Mouse (Mus musculus): ENCODE measurements around the gene Tfip11. TPM values are rescaled to one million over a fixed set of nuclear protein-coding genes. Genes with fewer than 3 reads are reported as not detected.

Gene Tfip11
- polyA plus RNA-seq, 1 experiment from 2014 or later, result 29.9 TPM

DNA sequence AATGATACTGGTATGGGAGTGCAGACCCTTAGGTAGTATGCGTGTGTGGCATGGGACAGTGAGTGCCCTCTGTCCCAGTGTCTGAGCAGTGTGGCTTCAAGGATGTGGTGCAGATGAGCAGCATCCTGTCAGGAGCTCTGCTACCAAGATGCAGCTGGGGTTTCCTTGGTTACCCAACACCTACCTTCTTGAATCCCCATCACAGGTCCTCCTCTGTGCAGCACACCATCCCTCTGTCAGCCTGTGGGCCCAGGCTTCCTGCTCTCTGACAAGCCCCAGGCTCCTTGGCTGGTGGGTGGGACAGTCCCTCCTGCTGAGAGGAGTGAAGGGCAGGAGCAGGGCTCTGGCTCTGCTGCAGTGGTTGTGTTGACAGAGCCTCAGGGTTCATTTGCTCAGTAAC is 51.2 kb downstream of the Tfip11 start:
- H3K9ac ChIP-seq, result no peak overlapping the region
- no peak overlapping the region for H3K4me2 ChIP-seq
- no peaks in the 10 kb centered on the region for H3K9me3 ChIP-seq (replicated peaks)
- 83% methylated on average over 1 of the region's 1 CpGs for WGBS
- H3K27me3 ChIP-seq, result no peaks in the 10 kb centered on the region
- no peak overlapping the region; the same call in 1 of the 2 replicates for H3K27ac ChIP-seq
- H3K36me3 ChIP-seq (ENCODE audit: poor library complexity, severe bottlenecking), result peaks cover 73% of the 10 kb centered on the region
- no peak overlapping the region for H3K4me3 ChIP-seq
- peaks cover 15% of the 10 kb centered on the region for H3K4me1 ChIP-seq
- no peak for ATAC-seq

DNA sequence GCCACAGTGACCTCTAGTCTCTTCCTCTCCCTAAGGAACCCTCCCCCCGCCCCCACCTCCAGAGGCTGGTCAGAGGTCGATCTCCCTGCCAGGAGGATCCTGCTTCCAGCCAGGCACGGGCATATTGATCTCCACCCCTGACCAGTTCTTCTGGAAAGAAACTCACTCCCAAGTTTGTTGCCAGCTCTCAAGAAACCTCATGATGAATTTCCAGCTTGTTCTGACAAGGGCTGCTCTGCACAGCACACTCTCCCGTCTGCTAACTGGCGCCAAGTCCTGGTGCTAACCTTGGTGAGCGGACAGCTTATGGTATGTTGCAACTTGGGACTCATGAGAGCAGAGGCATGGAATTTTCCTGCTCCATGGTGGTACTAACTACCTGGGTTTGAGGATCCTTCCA is 52.6 kb downstream of the Tfip11 start:
- no peak overlapping the region for H3K4me2 ChIP-seq
- peaks cover 10% of the 10 kb centered on the region for H3K4me1 ChIP-seq
- 87% methylated on average over 6 of the region's 6 CpGs for WGBS
- peaks cover 68% of the 10 kb centered on the region for H3K36me3 ChIP-seq (ENCODE audit: poor library complexity, severe bottlenecking)
- H3K27ac ChIP-seq, result no peak overlapping the region
- H3K4me3 ChIP-seq, result no peak overlapping the region
- no peak for ATAC-seq
- no peak overlapping the region for H3K9ac ChIP-seq
- H3K9me3 ChIP-seq (replicated peaks), result no peaks in the 10 kb centered on the region
- H3K27me3 ChIP-seq, result no peaks in the 10 kb centered on the region

DNA sequence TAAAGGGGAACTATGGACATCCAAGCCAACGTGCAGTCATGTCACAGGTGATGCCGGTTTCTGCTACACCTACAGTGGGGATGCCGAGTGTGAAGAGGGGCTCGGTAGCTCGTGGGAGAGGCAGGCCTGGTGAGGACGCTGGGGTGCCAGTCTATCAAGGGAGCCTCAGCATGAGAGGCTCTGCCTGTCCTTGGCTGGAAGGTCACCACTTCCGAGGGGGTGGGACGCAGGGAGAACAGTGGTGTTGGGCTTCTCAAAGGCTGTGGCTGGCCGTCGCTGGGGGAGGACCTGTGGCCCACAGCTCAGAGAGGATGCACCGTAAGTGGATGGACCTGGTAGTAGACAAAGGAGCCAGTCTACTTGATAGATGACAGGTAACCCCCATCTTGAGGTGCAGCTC is 55.0 kb downstream of the Tfip11 start:
- WGBS, result 87% methylated on average over 11 of the region's 11 CpGs

DNA sequence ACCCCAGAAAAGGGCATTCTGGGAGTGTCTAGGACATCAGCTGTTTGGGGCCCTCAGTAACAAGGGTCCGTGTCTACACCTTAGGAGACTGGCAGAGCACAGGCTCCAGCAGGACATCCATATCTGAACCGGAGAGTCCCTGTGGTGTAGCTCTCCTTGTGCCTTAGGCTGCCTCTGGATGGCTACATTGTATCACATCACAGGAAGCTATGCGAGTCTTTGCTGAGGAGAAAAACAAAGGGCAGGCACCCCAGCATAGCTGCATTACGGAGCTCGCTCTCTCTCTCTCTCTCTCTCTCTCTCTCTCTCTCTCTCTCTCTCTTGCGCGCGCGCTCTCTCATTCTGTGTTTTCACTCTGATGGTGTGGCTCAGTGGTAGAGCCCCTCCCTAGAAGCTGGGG is 55.9 kb downstream of the Tfip11 start:
- ATAC-seq, result no peak; the same call in 1 of the 2 replicates
- Histone ChIP-seq H3K4me3 (no peak overlapping the region), H3K9ac (no peak overlapping the region), H3K4me2 (no peak overlapping the region), H3K27me3 (no peaks in the 10 kb centered on the region), H3K4me1 (peaks cover 10% of the 10 kb centered on the region), H3K36me3 (ENCODE audit: poor library complexity, severe bottlenecking) (peaks cover 73% of the 10 kb centered on the region), H3K9me3 (replicated peaks) (no peaks in the 10 kb centered on the region), H3K27ac (peak overlapping the region; percentile 63)
- 58% methylated on average over 9 of the region's 9 CpGs for WGBS

More for the DNA sequence above, 55.0 kb downstream of the Tfip11 start:
- Histone ChIP-seq H3K4me1 (peaks cover 10% of the 10 kb centered on the region), H3K36me3 (ENCODE audit: poor library complexity, severe bottlenecking) (peaks cover 65% of the 10 kb centered on the region), H3K9me3 (replicated peaks) (no peaks in the 10 kb centered on the region), H3K27me3 (no peaks in the 10 kb centered on the region), H3K27ac (no peak overlapping the region), H3K4me3 (no peak overlapping the region), H3K9ac (no peak overlapping the region), H3K4me2 (no peak overlapping the region)
- no peak for ATAC-seq

GRCm38 (mm10) chr5:112382641-112383330 is 56.6 kb downstream of the Tfip11 start:
- peaks cover 10% of the 10 kb centered on the region for H3K4me1 ChIP-seq
- H3K27ac ChIP-seq, result peak overlapping the region; percentile 63
- no peaks in the 10 kb centered on the region for H3K27me3 ChIP-seq
- no peak overlapping the region for H3K9ac ChIP-seq
- ATAC-seq, result no peak
- no peak overlapping the region for H3K4me3 ChIP-seq
- H3K4me2 ChIP-seq, result no peak overlapping the region
- H3K9me3 ChIP-seq (replicated peaks), result no peaks in the 10 kb centered on the region
- H3K36me3 ChIP-seq (ENCODE audit: poor library complexity, severe bottlenecking), result peaks cover 74% of the 10 kb centered on the region
- 74% methylated on average over 17 of the region's 17 CpGs for WGBS

GRCm38 (mm10) chr5:112384805-112385472 is 58.8 kb downstream of the Tfip11 start:
- H3K4me2 ChIP-seq, result no peak overlapping the region
- H3K9ac ChIP-seq, result no peak overlapping the region
- no peak overlapping the region for H3K4me3 ChIP-seq
- H3K9me3 ChIP-seq (replicated peaks), result no peaks in the 10 kb centered on the region
- peaks cover 22% of the 10 kb centered on the region for H3K4me1 ChIP-seq
- ATAC-seq, result no peak
- 93% methylated on average over 13 of the region's 13 CpGs for WGBS
- H3K36me3 ChIP-seq (ENCODE audit: poor library complexity, severe bottlenecking), result peaks cover 74% of the 10 kb centered on the region
- H3K27me3 ChIP-seq, result no peaks in the 10 kb centered on the region
- no peak overlapping the region for H3K27ac ChIP-seq

GRCm38 (mm10) chr5:112385973-112386372 is 59.8 kb downstream of the Tfip11 start:
- H3K4me3 ChIP-seq, result no peak overlapping the region
- no peaks in the 10 kb centered on the region for H3K27me3 ChIP-seq
- no peak for ATAC-seq
- 84% methylated on average over 2 of the region's 2 CpGs for WGBS
- no peak overlapping the region for H3K4me2 ChIP-seq
- peaks cover 73% of the 10 kb centered on the region for H3K36me3 ChIP-seq (ENCODE audit: poor library complexity, severe bottlenecking)
- no peak overlapping the region for H3K27ac ChIP-seq
- H3K4me1 ChIP-seq, result peaks cover 27% of the 10 kb centered on the region
- no peaks in the 10 kb centered on the region for H3K9me3 ChIP-seq (replicated peaks)
- H3K9ac ChIP-seq, result no peak overlapping the region

Other genes with a start within 250 kb of the Tfip11 start
- gene Cryba4, start 73.8 kb upstream of the Tfip11 start, polyA plus RNA-seq (2015; fragmentation: Nextera tagmentation; extraction: Ambion mirVana), result 0.42 and 1.6 TPM in 2 replicates
- 2.1 TPM in 2 replicates for gene Crybb1, start 70.5 kb upstream of the Tfip11 start, polyA plus RNA-seq (2015; fragmentation: Nextera tagmentation; extraction: Ambion mirVana)
- gene Tpst2, start 49.7 kb upstream of the Tfip11 start, polyA plus RNA-seq (2015; fragmentation: Nextera tagmentation; extraction: Ambion mirVana), result 28.4 and 29.8 TPM in 2 replicates
- 47.3 and 57.6 TPM in 2 replicates for gene Srrd, start 16.7 kb downstream of the Tfip11 start, polyA plus RNA-seq (2015; fragmentation: Nextera tagmentation; extraction: Ambion mirVana)
- 28.9 and 33.0 TPM in 2 replicates for gene Hps4, start 16.7 kb downstream of the Tfip11 start, polyA plus RNA-seq (2015; fragmentation: Nextera tagmentation; extraction: Ambion mirVana)
- gene Gm6583, start 29.7 kb downstream of the Tfip11 start, polyA plus RNA-seq (2015; fragmentation: Nextera tagmentation; extraction: Ambion mirVana), result 0.18 and 0.23 TPM in 2 replicates
- gene Asphd2, start 68.5 kb downstream of the Tfip11 start, polyA plus RNA-seq (2015; fragmentation: Nextera tagmentation; extraction: Ambion mirVana), result 21.4 and 23.8 TPM in 2 replicates
- 0.68 and 1.1 TPM in 2 replicates for gene Gm6588, start 123.1 kb downstream of the Tfip11 start, polyA plus RNA-seq (2015; fragmentation: Nextera tagmentation; extraction: Ambion mirVana)

Measured in forebrain, embryonic 13.5 days (tissue).